Mouse (Mus musculus) thymus, adult 2 months (tissue): ENCODE measurements at regions not wholly inside any gene's neighbourhood (a gene's known extent, or its start where the extent isn't known, plus 50 kb on each side); places are given as distances from the start of the nearest gene placed in this dataset.

Source experiments
- CTCF ChIP-seq: fragments of 200-500 bp; IDR thresholded peaks from 2 replicates; pipeline ENCODE4 v1.5.1; 2012; ENCODE audit warnings: mild to moderate bottlenecking, control low read depth, low read length, moderate library complexity, borderline replicate concordance; ENCODE audit not compliant: control insufficient read depth, poor library complexity, insufficient read depth; ENCODE audit errors: extremely low read depth
- POLR2A ChIP-seq: fragments of 200-500 bp; IDR thresholded peaks from 2 replicates; pipeline ENCODE4 v1.6.1; 2012; ENCODE audit warnings: mild to moderate bottlenecking, low read length, control low read depth, moderate library complexity; ENCODE audit not compliant: control insufficient read depth, poor library complexity, insufficient read depth; ENCODE audit errors: extremely low read depth

GRCm38 (mm10) chr4:152880368-152880767 lies 402.7 kb upstream of the Kcnab2 start:
- TF ChIP-seq CTCF (no peak), POLR2A (no peak)
